Mouse (Mus musculus): ENCODE results near the gene S100a13. TPM values are rescaled to one million over a fixed set of nuclear protein-coding genes. Genes with fewer than 3 reads are reported as not detected.

Gene S100a13
- total RNA-seq (2021), result 10 to 100 TPM; 29.6 to 31.2 TPM
- long read RNA-seq, experiment 1, partial matches to known transcripts, result 65 of 71 reads
- long read RNA-seq, experiment 1, other reads (novel, unspliced or antisense), result 6 of 71 reads
- long read RNA-seq, experiment 2, partial matches to known transcripts, result 56 of 58 reads
- long read RNA-seq, experiment 2, other reads (novel, unspliced or antisense), result 2 of 58 reads

GRCm38 (mm10) chr3:90513796-90514590 lies at the start of gene S100a13, which contains the start of gene S100a1:
TSS of gene S100a13 (plus strand) at chr3:90514435.
TSS of gene S100a1 (minus strand) at chr3:90514392.
- DNase-seq, result peak; percentile 88 to 93

- peak; percentile 40 to 58 for DNase-seq
These were observed 49.6 kb upstream of the S100a13 start for GRCm38 (mm10) chr3:90464552-90465080.

- peak in 1 of 2 experiments; percentile 22 for DNase-seq
These were observed 49.1 kb upstream of the S100a13 start for GRCm38 (mm10) chr3:90465081-90465685.

GRCm38 (mm10) chr3:90465686-90466310 lies 48.4 kb upstream of the S100a13 start, which contains the start of gene Npr1:
TSS of gene Npr1 (minus strand) at chr3:90465866.
- peak; percentile 67 to 74 for DNase-seq

GRCm38 (mm10) chr3:90466311-90466766 lies 47.9 kb upstream of the S100a13 start:
- DNase-seq, result peak; percentile 83

- DNase-seq, result no peak
These were observed 46.5 kb upstream of the S100a13 start for GRCm38 (mm10) chr3:90467618-90468300.

GRCm38 (mm10) chr3:90472213-90472612 lies 42.0 kb upstream of the S100a13 start:
- peak; percentile 70 to 72 for DNase-seq

- no peak for DNase-seq
These were observed 38.9 kb upstream of the S100a13 start for GRCm38 (mm10) chr3:90475151-90475830.

GRCm38 (mm10) chr3:90475831-90476611 lies 38.2 kb upstream of the S100a13 start, which contains the start of gene Ilf2:
TSS of gene Ilf2 (plus strand) at chr3:90476126.
- peak; percentile 95 to 98 for DNase-seq

GRCm38 (mm10) chr3:90486998-90487397 lies 27.2 kb upstream of the S100a13 start:
- DNase-seq, result no peak

GRCm38 (mm10) chr3:90488576-90488975 lies 25.7 kb upstream of the S100a13 start:
- no peak for DNase-seq

GRCm38 (mm10) chr3:90490696-90491256 lies 23.5 kb upstream of the S100a13 start, which contains the start of gene Snapin:
TSS of gene Snapin (minus strand) at chr3:90491033.
- DNase-seq, result peak; percentile 97

GRCm38 (mm10) chr3:90491350-90491749 lies 22.9 kb upstream of the S100a13 start:
- DNase-seq, result peak; percentile 53 to 61

GRCm38 (mm10) chr3:90493831-90494540 lies 20.2 kb upstream of the S100a13 start:
- no peak for DNase-seq

GRCm38 (mm10) chr3:90495850-90496525 lies 18.2 kb upstream of the S100a13 start:
- no peak for DNase-seq

GRCm38 (mm10) chr3:90497597-90497996 lies 16.6 kb upstream of the S100a13 start:
- DNase-seq, result no peak

GRCm38 (mm10) chr3:90503444-90503843 lies 10.8 kb upstream of the S100a13 start:
- no peak for DNase-seq

- no peak for DNase-seq
These were observed 9.0 kb upstream of the S100a13 start for GRCm38 (mm10) chr3:90505216-90505615.
